Mouse (Mus musculus) testis, postnatal 10 days (tissue): ENCODE results near the gene Brca1.
"Not testable (repeated sequence)": the region's sequence is repeated elsewhere in the genome, so short reads cannot be mapped to it uniquely, and the experiment has no call there.

Experiments
- DNase-seq: peaks from one replicate; pipeline ENCODE4 v3.0.0; 2021; ENCODE audit warnings: low spot score

The Brca1 gene

DNA sequence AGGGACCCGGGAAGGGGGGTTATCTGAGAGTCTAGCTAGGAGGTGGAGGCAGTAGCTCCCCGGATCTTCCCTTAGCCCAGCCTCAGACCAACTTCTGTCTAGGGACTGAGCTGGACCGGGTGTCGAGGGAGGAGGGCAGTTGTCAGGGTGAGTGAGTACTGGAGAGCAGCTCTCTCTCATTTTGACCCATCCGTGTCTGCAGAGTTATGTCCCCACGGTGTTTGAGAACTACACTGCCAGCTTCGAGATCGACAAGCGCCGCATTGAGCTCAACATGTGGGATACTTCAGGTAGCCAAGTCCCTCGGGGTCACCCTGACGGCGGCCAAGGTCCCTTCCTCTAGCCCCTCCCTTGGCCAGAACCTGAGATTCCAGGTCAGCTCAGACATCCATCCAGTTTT lies 83.0 kb downstream of the Brca1 start:
- no peak for DNase-seq

DNA sequence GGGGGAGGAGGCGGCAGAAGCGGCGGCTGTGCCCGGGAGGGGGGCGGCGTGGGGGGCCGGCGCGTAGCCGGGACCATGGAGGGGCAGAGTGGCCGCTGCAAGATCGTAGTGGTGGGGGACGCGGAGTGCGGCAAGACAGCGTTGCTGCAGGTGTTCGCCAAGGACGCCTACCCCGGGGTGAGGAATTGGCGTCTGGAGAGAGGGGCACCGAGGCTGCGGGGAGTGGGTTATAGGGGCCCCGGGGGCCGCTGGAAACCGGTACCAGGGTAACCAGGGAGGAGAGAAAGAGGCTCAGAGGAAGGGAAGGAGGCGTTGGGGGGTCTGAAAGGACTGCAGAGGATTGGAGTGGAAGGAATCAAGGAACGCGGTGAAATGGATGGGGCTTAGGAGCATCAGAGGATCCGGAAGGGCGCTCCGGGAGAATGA lies 83.5 kb downstream of the Brca1 start:
- no peak for DNase-seq

DNA sequence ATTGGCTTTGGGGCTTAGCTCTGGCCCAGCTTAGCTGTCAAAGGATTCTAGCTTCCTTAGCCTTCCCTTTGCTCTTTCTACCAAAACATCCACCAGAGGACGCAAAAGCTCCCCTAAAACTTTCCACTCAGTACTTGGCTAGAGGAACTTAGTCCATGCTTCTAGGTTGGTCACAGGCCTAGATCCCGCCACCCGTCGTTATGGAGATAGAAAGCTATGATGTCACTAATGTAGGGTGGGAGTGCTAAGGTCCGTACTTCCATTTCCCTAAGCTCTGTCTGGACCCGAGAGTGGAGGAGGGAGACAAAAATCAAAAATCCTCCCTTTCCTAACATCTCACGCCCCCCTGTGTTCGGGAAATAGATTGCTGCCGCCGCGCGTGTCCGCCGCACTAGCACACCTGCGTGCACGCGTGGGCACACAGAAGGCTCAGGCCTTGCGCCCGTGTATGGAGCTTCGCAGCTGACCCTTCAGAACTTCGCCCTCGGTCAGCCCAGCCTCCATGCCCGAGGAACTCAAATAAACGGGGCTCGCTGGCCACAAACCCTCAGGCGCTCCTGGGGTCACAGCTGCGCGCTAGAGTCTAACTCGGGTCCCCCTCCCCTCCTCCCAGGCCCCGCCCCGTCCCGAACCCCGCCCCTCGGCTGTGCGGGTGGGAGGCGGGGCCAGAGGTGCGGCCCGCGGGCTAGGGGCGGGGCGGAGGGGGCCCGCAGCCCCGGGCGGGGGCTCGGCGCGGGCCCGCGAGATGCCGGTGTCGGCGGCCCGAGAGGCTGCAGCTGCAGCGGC lies 84.1 kb downstream of the Brca1 start:
- peak; percentile 88 for DNase-seq

DNA sequence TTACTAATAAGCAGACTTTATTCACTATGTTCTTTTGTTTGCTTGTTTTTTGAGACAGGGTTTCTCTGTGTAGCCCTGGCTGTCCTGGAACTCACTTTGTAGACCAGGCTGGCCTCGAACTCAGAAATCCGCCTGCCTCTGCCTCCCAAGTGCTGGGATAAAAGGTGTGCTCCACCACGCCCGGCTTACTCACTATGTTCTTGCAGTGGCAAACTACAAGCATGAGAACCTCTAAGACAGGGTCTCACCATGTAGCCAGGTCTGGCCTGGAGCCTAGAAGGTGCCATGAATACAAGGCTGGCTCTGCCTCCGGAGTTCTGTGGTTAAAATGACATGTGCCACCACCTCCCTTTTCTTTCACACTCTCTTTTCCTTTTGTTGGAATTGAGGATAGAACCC lies 85.2 kb downstream of the Brca1 start:
- not testable (repeated sequence) for DNase-seq

DNA sequence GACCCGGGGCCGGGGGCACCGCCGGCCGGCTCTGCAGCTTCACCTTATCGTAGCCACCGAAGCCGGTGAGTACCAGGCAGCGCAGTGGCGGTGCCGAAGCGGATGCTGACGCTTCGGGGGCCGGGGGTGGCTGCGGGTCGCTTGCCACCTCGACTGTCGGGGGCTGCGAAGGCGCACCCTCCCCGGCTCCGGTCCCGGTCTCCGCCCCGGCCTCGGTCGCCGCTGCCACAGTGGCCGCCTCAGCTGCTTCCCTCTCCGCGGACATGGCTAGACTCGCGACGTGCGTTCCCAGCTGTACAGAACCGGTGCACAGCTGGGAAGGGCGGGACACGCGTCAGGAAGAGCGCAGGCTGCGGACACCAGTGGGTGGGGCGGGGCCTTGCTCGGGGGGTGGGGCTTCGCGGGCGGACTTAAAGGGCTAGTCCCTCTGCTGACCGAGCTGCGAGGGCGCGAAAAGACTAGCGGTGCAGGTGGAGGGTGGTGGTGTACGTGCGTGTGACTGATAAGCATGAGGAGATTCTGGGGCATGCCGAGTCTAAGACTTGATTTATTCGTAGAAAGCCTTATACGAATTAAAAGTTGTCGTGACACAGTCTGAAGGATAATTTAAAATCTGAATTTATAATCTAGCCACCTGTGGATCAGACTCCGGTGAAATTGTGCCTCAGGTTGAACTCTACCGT lies 85.7 kb downstream of the Brca1 start, which contains the start of gene Vat1:
Gene Vat1 (minus strand): TSS at position 362 of the 683 bp plus-strand sequence.
- DNase-seq: peak; percentile 86

DNA sequence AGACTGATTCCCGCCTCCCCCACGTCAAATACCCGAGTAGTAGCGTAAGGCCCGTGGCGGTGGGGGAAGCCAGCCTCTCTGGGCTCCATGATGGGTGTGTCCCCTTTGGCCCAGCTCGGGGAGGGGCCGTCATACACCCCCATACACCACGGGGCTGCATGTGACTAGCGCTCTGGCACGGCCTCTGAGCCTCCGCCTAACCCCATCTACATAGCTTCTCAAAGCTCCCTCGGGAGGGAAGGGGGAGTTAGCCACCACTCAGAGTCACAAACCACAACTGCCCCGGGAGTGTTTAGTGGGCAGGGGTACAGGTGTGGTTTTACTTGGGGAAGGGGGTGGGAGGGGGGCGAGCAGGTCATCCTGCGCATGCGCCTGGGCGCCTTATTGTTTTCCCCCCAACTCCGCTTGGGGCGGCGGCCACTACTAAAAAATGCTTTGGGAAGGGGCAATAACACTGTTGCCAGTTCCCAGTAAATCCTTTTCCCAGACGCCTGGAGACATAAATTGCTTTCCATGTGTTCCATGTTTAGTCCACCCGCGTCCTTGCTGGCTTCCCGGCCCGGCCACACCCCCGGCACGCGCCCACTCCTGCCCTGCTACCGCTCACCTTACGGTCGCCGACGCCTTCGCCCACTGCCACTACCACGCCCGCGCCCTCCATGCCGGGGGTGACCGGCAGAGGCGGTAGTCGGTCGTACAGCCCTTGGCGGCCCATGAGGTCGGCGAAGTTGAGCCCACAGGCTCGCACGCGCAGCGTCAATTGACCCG lies 86.5 kb downstream of the Brca1 start:
- DNase-seq: peak; percentile 77

DNA sequence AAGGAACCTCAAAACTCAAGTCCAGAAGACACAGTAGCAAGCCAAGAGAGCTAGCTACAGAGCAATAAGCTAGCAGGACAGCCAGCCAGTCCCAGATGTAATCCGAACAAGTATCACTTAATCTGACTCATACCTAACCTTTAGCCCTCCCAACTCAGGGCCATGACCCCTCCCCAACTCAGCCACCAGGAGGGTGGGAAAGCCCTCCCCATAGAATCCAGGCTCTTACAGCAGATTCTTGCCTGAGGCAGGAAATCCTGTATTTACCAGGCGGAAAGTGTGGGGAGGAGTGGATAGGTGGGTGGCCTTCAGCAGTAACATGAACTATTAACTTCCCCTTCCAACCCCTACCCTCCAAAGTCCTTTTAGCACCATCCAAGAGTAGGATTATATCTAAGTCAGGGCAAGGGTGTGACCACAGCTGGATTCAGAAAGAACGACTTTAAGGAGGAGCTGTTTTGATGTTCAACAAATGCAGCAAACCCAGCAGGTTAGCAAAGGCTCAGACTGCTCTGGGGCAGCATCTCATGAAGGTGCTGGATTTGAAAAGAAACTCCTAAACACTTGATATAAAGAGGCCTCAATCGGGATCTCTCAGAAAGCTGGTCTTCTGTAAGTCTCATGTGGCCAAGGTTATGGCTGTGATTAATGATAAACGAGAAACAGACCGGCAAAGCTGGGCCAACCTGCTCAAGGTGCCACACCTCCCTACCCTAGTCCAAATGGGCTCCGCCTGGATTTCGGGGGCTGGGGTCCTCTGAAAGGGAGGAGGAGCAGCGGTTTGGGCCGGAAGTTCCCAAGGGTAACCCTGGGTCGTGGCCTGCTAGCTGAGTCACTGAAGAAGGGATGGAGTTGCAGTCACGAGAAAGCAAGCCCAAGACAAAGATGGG lies 87.3 kb downstream of the Brca1 start, which contains the start of gene Rnd2:
Gene Rnd2 (plus strand): TSS at position 789 of the 890 bp plus-strand sequence.
- no peak for DNase-seq

DNA sequence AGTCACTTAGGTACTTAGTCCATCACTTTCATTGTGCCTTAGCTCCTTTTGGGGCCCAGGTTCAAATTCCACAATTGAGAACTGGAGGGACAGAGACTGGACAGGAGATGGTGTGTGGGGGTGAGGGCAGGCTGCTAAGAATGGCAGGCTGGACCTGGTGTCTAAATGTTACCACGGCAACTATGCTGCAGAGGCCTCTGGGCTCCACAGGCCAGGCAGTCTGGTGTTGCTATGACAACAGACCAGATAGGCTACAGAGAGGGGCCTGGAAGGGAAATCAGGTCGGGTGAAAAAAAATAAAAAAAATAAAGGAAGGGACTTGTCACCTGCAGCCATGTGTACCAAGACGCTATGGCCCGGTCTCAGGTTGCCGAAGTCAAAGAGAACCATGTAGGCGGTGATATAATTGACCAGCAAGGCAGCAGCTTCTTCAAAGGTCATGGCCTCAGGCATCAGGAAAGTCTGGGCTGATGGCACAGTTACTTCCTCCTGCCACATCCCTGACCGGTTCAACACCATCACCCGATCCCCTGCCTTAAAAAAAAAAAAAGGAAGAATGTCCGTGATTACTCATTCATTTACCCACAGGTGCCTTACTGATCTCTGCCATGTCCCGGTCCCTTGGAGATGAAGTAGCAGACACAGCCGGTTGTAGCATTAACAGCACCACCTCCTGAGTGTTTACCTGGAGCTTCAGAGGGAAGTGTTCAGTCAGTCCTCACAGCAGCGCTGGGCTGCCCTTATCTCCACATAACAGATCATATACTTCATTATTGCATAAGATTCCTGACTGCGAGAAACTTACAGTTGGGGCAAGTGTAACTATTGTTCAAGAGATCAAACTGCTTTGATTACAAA lies 88.9 kb downstream of the Brca1 start:
- no peak for DNase-seq

DNA sequence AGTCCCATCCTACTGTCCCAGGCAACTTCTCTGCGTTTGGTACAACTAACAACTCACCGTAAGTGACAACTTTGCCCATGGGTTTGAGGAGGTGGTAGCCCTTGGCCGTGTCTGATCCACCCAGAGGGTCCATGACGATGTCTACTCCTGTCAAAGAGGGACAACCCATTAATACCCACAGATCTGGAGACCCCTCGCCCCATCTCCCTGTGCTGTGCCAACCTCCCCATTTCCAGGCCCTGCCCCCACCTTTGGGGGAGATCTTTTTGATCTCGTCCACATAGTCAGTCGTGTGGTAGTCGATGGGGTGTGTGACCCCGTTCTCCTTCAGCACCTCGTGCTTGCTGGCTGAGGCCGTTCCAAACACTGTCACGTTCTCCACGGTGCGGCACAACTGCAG lies 89.6 kb downstream of the Brca1 start:
- no peak for DNase-seq

DNA sequence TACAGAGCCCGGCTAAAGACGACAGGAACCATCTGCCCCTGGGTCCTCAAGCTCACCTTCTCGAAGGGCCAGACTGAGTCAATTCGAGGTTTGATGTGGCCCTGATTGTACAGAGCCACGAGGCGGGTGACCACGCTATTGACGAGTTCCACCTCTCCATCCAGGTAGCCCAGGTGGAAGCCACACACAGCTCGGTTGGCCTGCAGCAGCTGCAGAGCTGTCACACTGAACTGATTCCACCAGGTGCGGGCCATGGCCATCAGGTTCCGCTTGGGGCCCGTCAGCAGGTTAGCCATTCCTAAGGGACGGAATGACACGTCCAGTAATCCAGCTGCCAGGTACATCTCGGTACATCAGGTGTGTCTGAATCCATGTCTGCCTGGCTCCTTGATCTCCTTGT lies 91.4 kb downstream of the Brca1 start:
- DNase-seq: no peak

DNA sequence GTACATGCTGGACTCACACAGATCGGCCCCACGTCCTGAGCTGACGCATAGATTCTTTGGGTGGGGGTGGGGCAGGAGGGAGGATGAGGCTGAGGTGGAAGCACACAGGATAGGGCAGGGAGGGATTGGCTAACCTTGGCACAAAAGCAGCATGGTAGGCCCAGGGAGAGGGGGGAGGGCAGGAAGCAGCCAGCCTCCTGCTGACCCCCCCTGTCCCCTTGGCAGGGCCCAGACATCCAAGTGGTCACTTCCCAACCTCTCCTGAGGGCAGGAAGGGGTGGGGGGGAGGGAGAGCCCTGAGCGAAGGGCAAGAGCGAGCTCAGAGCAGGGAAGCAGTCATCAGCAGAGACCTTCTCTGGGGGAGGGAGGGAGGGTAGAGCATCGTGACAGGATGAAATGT lies 92.0 kb downstream of the Brca1 start:
- no peak for DNase-seq

DNA sequence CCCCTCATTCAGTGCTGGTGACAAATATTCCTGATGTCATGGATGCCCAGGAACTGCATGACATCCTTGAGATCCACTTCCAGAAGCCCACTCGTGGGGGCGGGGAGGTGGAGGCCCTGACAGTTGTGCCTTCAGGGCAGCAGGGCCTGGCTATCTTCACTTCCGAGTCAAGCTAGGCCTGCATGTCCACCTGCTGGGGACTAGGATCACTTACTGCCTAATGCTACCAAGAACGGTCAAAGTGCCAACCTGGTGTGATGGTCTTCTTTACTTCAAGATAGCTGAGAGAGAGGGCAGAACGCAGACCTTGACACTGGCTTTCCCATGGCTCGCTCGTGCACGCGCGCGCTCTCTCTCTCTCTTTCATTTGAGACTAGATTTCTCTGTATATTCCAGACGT lies 93.5 kb downstream of the Brca1 start:
- no peak for DNase-seq

DNA sequence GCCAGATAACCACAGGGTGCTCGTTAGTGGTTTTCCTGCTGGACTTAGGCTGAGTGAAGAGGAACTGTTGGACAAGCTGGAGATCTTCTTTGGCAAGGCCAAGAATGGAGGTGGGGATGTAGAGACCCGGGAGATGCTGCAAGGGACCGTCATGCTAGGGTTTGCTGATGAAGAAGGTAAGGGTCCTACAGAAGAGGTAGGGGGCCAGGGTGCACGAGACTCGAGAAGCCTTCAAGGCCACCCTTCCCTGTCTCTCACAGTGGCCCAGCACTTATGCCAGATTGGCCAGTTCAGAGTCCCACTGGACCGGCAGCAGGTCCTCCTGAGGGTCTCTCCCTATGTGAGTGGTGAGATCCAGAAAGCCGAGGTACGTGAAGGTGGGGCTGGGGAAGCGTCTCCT lies 94.1 kb downstream of the Brca1 start:
- DNase-seq: no peak

DNA sequence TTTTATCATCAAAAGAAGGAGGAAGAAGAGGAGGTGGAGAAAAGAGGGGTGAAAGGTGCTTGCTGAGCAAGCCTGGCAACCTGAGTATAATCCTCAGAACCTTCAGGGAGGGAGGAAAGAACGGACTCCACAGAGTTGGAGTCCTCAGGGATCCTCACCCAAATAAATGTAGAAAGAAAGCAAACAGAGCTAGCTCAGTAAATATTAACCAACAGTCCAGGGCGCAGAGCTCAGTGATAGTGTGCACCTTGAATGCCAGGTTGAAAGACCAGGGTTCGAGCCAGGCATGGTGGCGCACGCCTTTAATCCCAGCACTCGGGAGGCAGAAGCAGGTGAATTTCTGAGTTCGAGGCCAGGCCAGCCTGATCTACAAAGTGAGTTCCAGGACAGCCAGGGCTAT lies 96.1 kb downstream of the Brca1 start:
- DNase-seq: no peak

DNA sequence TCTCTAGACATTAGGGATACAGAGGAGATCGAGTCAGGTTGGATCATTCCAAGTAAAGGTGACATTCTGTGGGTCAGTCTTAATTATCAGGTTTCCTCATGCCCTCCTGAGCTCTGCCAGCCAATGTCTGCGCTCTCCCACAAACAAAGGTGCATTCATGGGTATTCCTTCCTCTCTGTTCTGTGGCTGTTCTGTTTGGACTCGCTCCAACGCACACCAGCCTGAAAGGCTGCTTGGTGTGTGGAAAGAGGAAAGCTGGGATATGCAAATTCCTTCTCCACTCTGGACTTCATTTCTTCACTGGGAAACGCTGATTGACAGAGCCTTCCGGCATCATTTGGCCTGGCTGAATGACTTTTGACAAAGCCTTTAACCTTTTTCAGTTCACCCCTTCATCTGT lies 97.1 kb downstream of the Brca1 start:
- DNase-seq: no peak

DNA sequence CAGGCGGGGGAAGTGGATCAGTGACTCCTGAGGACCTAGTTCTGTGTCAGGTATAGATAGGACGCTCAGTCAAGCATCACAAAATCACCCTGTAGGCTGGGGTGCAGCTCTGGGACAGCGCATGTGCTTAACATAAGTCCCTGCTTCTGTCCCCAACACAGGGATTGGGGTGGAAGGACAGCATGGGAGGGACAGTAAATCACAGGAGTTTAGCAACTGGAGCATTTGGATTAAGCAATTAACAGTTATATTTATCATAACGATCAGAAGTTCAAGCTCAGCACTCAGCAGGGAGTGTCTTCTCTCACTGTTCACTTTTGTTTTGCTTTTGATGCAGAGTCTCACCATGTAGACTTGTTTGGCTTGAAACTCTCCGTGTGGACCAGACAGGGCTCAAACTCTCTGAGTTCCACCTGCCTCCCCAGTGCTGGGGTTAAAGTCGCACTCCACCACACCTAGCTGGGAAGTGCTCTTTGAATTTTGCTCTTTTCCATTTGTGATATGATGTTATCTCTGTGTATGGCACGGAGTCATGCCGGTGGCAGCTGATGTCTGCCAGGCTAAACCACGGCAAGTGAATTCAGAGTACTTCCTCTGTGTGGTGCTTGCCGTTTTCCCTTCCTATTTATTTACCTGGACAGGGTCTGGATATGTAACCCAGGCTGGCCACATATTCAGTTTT lies 99.5 kb downstream of the Brca1 start:
- DNase-seq: no peak

DNA sequence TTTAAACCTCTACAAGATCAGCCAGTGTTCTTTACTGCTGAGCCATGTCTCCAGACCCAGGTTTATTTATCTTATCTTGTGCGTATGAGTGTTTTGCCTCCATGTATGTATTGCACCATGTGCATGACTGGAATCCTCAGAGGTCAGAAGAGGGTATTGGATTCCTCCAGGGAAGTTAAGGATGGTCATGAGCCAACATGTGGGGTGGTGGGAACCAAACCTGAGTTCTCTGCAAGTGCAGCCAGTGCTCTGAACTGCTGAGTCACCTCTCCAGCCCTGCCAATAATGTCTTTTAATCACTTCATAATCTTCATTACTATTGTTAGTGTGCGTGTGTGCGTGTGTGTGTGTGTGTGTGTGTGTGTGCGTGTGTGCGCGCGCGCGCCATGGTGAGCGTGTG lies 100.2 kb downstream of the Brca1 start:
- DNase-seq: no peak

DNA sequence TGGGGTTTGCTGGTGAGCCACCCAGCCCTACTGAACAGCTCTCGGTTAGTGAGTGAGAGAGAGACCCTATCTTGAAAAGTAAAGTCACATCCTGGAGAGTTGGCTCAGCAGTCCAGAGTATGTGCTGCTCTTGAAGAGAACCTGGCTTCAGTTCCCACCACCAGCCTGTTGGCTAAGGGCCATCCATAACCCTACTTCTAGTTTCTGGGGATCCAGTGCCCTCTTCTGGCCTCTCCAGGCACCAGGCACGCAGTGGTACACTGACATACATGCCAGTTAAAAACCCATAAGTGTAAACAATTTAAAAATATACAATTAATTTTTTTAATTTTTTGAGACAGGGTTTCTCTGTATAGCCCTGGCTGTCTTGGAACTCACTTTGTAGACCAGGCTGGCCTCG lies 101.4 kb downstream of the Brca1 start:
- DNase-seq: no peak

DNA sequence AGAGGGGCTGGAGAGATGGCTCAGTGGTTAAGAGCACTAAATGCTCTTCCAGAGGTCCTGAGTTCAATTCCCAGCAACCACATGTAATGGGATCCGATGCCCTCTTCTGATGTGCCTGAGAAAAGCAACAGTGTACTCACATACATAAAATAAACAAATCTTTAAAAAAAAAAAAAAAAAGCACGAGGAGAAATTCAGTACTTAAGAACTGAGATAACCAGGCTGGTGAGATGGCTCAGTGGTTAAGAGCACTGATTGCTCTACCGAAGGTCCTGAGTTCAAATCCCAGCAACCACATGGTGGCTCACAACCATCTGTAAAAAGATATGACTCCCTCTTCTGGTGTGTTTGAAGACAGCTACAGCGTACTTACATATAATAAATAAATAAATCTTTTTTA lies 102.2 kb downstream of the Brca1 start:
- not testable (repeated sequence) for DNase-seq

DNA sequence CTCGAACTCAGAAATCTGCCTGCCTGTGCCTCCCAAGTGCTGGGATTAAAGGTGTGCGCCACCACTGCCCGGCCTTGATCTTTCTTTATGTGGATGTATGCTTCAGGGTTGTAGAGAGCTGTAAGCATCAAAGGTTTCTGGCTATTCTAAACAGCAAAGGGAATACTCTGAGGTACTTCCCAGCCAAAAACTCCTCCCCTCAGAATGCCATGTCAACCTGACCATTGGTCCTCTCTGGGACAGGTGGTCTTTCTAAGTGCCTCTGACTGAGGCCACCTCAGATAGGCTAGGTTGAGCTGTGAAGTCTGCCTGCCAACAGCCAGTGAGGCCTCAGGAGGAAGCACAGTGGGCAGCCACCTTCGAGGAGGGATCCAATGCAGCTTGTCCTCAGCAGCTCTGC lies 102.9 kb downstream of the Brca1 start:
- DNase-seq: no peak
